Mouse (Mus musculus) MEL (cell line): ENCODE results near the gene 1700025G04Rik. TPM values are rescaled to one million over a fixed set of nuclear protein-coding genes. Genes with fewer than 3 reads are reported as not detected.

Experiments used
- DNase-seq: peaks from one replicate; pipeline ENCODE4 v3.0.0; 2011; ENCODE audit warnings: low read depth, low spot score
- H3K27ac ChIP-seq: 2 replicates; pipeline ENCODE4 v1.5.1; 2012; ENCODE audit warnings: low read depth, mild to moderate bottlenecking, control low read depth, low read length, moderate library complexity; ENCODE audit not compliant: control insufficient read depth
- H3K27me3 ChIP-seq, 2 experiments: fragments of 150-350 bp in 1 of 2; sonication (generic) in 1 of 2; 2 replicates each; pipeline ENCODE4 v1.6.1; 2012; ENCODE audit warnings: low read length in 2 of 2, mild to moderate bottlenecking in 2 of 2, improper control_type of control experiment in 1 of 2, moderate library complexity in 1 of 2; ENCODE audit not compliant: insufficient read depth in 2 of 2, control insufficient read depth in 1 of 2
- H3K36me3 ChIP-seq, 2 experiments: 2 replicates each; pipeline ENCODE4 v1.6.1; 2012 to 2014; ENCODE audit warnings: low read length in 2 of 2, improper control_type of control experiment in 1 of 2, inconsistent platforms in 1 of 2, mild to moderate bottlenecking in 1 of 2; ENCODE audit not compliant: insufficient read depth in 2 of 2, control insufficient read depth in 1 of 2
- H3K4me1 ChIP-seq, 2 experiments: fragments of 150-350 bp in 1 of 2; sonication (generic) in 1 of 2; 2 replicates each; pipeline ENCODE4 v1.6.1; 2012; ENCODE audit warnings: low read length in 2 of 2, improper control_type of control experiment in 1 of 2, mild to moderate bottlenecking in 1 of 2; ENCODE audit not compliant: insufficient read depth in 2 of 2, control insufficient read depth in 1 of 2
- H3K4me3 ChIP-seq, 2 experiments: fragments of 150-350 bp in 1 of 2; sonication (generic) in 1 of 2; 2 replicates each; pipeline ENCODE4 v1.5.1; 2012; ENCODE audit warnings: low read depth in 2 of 2, low read length in 2 of 2, mild to moderate bottlenecking in 2 of 2, moderate library complexity in 2 of 2, control low read depth in 1 of 2, improper control_type of control experiment in 1 of 2; ENCODE audit not compliant: control insufficient read depth in 1 of 2, insufficient read depth in 1 of 2
- H3K79me2 ChIP-seq: 2 replicates; pipeline ENCODE4 v1.6.1; 2012; ENCODE audit warnings: mild to moderate bottlenecking, low read length, moderate library complexity; ENCODE audit not compliant: control insufficient read depth, poor library complexity, insufficient read depth
- H3K9ac ChIP-seq: 2 replicates; pipeline ENCODE4 v1.6.1; 2012; ENCODE audit warnings: low read depth, mild to moderate bottlenecking, control low read depth, low read length, moderate library complexity; ENCODE audit not compliant: control insufficient read depth, poor library complexity, severe bottlenecking
- H3K9me3 ChIP-seq: fragments of 150-350 bp; sonication (generic); replicated peaks from 2 replicates; pipeline ENCODE4 v1.6.1; 2012; ENCODE audit warnings: mild to moderate bottlenecking, low read length, improper control_type of control experiment, moderate library complexity; ENCODE audit not compliant: insufficient read depth
- BHLHE40 ChIP-seq: IDR thresholded peaks from 2 replicates; pipeline ENCODE4 v1.6.1; 2012; ENCODE audit warnings: low read depth, mild to moderate bottlenecking, inconsistent platforms, low read length, improper control_type of control experiment, borderline replicate concordance
- CHD1 ChIP-seq: IDR thresholded peaks from 2 replicates; pipeline ENCODE4 v1.6.1; 2012; ENCODE audit warnings: low read depth, mild to moderate bottlenecking, inconsistent platforms, low read length, improper control_type of control experiment
- CHD2 ChIP-seq: IDR thresholded peaks from 2 replicates; pipeline ENCODE4 v1.6.1; 2011; ENCODE audit warnings: low read length, improper control_type of control experiment
- CTCF ChIP-seq, 3 experiments: IDR thresholded peaks in 2 of 3; conservative IDR thresholded peaks in 1 of 3; 2 replicates each; pipeline ENCODE4 v1.5.1; 2011 to 2012; ENCODE audit warnings: low read length in 3 of 3, low read depth in 2 of 3, mild to moderate bottlenecking in 2 of 3, improper control_type of control experiment in 1 of 3, inconsistent platforms in 1 of 3, mixed read lengths in 1 of 3, moderate library complexity in 1 of 3; ENCODE audit not compliant: control insufficient read depth in 1 of 3, insufficient read depth in 1 of 3, poor library complexity in 1 of 3, severe bottlenecking in 1 of 3
- E2F4 ChIP-seq: IDR thresholded peaks from 2 replicates; pipeline ENCODE4 v1.6.1; 2011; ENCODE audit warnings: low read depth, low read length, improper control_type of control experiment, borderline replicate concordance
- ELF1 ChIP-seq: IDR thresholded peaks from 2 replicates; pipeline ENCODE4 v1.6.1; 2014; ENCODE audit warnings: low read depth, mild to moderate bottlenecking, inconsistent platforms, low read length, improper control_type of control experiment, moderate library complexity
- ETS1 ChIP-seq: IDR thresholded peaks from 2 replicates; pipeline ENCODE4 v1.6.1; 2012; ENCODE audit warnings: low read depth, mild to moderate bottlenecking, inconsistent platforms, low read length, improper control_type of control experiment, moderate library complexity
- GABPA ChIP-seq: IDR thresholded peaks from 2 replicates; pipeline ENCODE4 v1.6.1; 2012; ENCODE audit warnings: low read depth, mild to moderate bottlenecking, inconsistent platforms, low read length, improper control_type of control experiment, moderate library complexity
- GATA1 ChIP-seq: IDR thresholded peaks from 2 replicates; pipeline ENCODE4 v1.6.1; 2011; ENCODE audit warnings: low read depth, low read length, improper control_type of control experiment
- JUND ChIP-seq: IDR thresholded peaks from 2 replicates; pipeline ENCODE4 v1.6.1; 2011; ENCODE audit warnings: low read depth, mild to moderate bottlenecking, improper control_type of control experiment, low read length
- KAT2A ChIP-seq: conservative IDR thresholded peaks from 2 replicates; pipeline ENCODE4 v1.6.1; 2012; ENCODE audit warnings: low read depth, low read length, improper control_type of control experiment, inconsistent platforms
- MAFK ChIP-seq: IDR thresholded peaks from 2 replicates; pipeline ENCODE4 v1.6.1; 2011; ENCODE audit warnings: low read depth, mild to moderate bottlenecking, low read length, improper control_type of control experiment, borderline replicate concordance
- MXI1 ChIP-seq: IDR thresholded peaks from 2 replicates; pipeline ENCODE4 v1.6.1; 2011; ENCODE audit warnings: mild to moderate bottlenecking, low read depth, low read length, improper control_type of control experiment
- MYB ChIP-seq: IDR thresholded peaks from 2 replicates; pipeline ENCODE4 v1.6.1; 2011; ENCODE audit warnings: mild to moderate bottlenecking, low read depth, low read length, improper control_type of control experiment
- MYC ChIP-seq: IDR thresholded peaks from 2 replicates; pipeline ENCODE4 v1.6.1; 2011; ENCODE audit warnings: low read depth, mild to moderate bottlenecking, low read length, improper control_type of control experiment, moderate library complexity
- NELFE ChIP-seq: IDR thresholded peaks from 2 replicates; pipeline ENCODE4 v1.6.1; 2011; ENCODE audit warnings: low read depth, low read length, improper control_type of control experiment
- POLR2A ChIP-seq, 2 experiments: IDR thresholded peaks; 2 replicates each; pipeline ENCODE4 v1.6.1; 2011 to 2012; ENCODE audit warnings: low read length in 2 of 2, mild to moderate bottlenecking in 2 of 2, control low read depth in 1 of 2, improper control_type of control experiment in 1 of 2, low read depth in 1 of 2, moderate library complexity in 1 of 2; ENCODE audit not compliant: control insufficient read depth in 1 of 2, insufficient read depth in 1 of 2, poor library complexity in 1 of 2
- POLR2AphosphoS5 ChIP-seq: IDR thresholded peaks from 2 replicates; pipeline ENCODE4 v1.6.1; 2012; ENCODE audit warnings: low read depth, borderline replicate concordance, mild to moderate bottlenecking, inconsistent platforms, low read length, moderate library complexity, mixed read lengths
- RAD21 ChIP-seq: IDR thresholded peaks from 2 replicates; pipeline ENCODE4 v1.6.1; 2011; ENCODE audit warnings: mild to moderate bottlenecking, low read depth, low read length, improper control_type of control experiment
- SIN3A ChIP-seq: IDR thresholded peaks from 2 replicates; pipeline ENCODE4 v1.6.1; 2012; ENCODE audit warnings: low read length, improper control_type of control experiment, inconsistent platforms
- SMC3 ChIP-seq: IDR thresholded peaks from 2 replicates; pipeline ENCODE4 v1.6.1; 2011; ENCODE audit warnings: low read depth, low read length, improper control_type of control experiment
- TAL1 ChIP-seq: IDR thresholded peaks from 2 replicates; pipeline ENCODE4 v1.6.1; 2012; ENCODE audit warnings: mild to moderate bottlenecking, inconsistent platforms, low read length, moderate library complexity, mixed read lengths
- TBP ChIP-seq: IDR thresholded peaks from 2 replicates; pipeline ENCODE4 v1.8.0; 2011; ENCODE audit warnings: low read depth, low read length, improper control_type of control experiment
- TCF12 ChIP-seq: IDR thresholded peaks from 2 replicates; pipeline ENCODE4 v1.6.1; 2014; ENCODE audit warnings: low read depth, mild to moderate bottlenecking, inconsistent platforms, low read length, improper control_type of control experiment, moderate library complexity
- UBTF ChIP-seq: IDR thresholded peaks from 2 replicates; pipeline ENCODE4 v1.6.1; 2012; ENCODE audit warnings: low read depth, mild to moderate bottlenecking, inconsistent platforms, low read length, improper control_type of control experiment, moderate library complexity, borderline replicate concordance; ENCODE audit not compliant: insufficient read depth
- USF2 ChIP-seq, 2 experiments: IDR thresholded peaks; 2 replicates each; pipeline ENCODE4 v1.6.1; 2011 to 2012; ENCODE audit warnings: improper control_type of control experiment in 2 of 2, low read length in 2 of 2, borderline replicate concordance in 1 of 2, inconsistent platforms in 1 of 2, low read depth in 1 of 2, mild to moderate bottlenecking in 1 of 2; ENCODE audit not compliant: insufficient read depth in 1 of 2
- ZKSCAN1 ChIP-seq: IDR thresholded peaks from 2 replicates; pipeline ENCODE4 v1.6.1; 2012; ENCODE audit warnings: low read depth, mild to moderate bottlenecking, inconsistent platforms, low read length, improper control_type of control experiment, moderate library complexity
- polyA plus RNA-seq, 2 experiments: library from polyadenylated mRNA; stranded (reverse) in 1 of 2; unstranded in 1 of 2; fragments of >175 nt in 1 of 2; fragments of >200 nt in 1 of 2; gene quantifications; 2 replicates each; pipeline versions ENCODE4 v1.2.1 to v1.2.4; 2012; ENCODE audit warnings: low replicate concordance in 2 of 2, low read depth in 1 of 2; ENCODE audit not compliant: insufficient read length in 2 of 2, insufficient read depth in 1 of 2, missing spikeins in 1 of 2
- total RNA-seq: library from RNA; depleted of rRNA; stranded (reverse); fragments of 300-350 nt; gene quantifications from 2 replicates; pipeline ENCODE4 v1.2.3, GENCODE M21; 2012

Gene 1700025G04Rik
- total and polyA plus RNA-seq, 3 experiments, result 0.04 to 0.91 TPM; not detected in 1

- DNase-seq, result no peak
- H3K27ac ChIP-seq, result no peak overlapping the region
Measured at GRCm38 (mm10) chr1:151879308-151879850, 210.5 kb downstream of the 1700025G04Rik start.

GRCm38 (mm10) chr1:151878411-151878810, 211.5 kb downstream of the 1700025G04Rik start:
- H3K27me3 ChIP-seq, result peaks cover 0 to 6% of the 10 kb centered on the region in 2 experiments; a peak in 1 of 4 replicates
- no peaks in the 10 kb centered on the region for H3K79me2 ChIP-seq
- no peak overlapping the region for H3K27ac ChIP-seq
- DNase-seq, result no peak
- no peak for TF ChIP-seq CHD1
- TF ChIP-seq USF2 (IDR thresholded peaks at IDR 0.05; ENCODE audit: borderline replicate concordance in 1 of 2, insufficient read depth in 1 of 2, low read depth in 1 of 2, low read length in 2 of 2), result no peak
- TF ChIP-seq MAFK, result no peak
- TF ChIP-seq NELFE, result no peak
- TF ChIP-seq POLR2A (IDR thresholded peaks at IDR 0.05; ENCODE audit: control insufficient read depth in 1 of 2, insufficient read depth in 1 of 2, low read depth in 1 of 2, low read length in 2 of 2, poor library complexity in 1 of 2), result no peak
- TF ChIP-seq E2F4, result no peak
- TF ChIP-seq CHD2, result no peak
- TF ChIP-seq TCF12, result no peak
- TF ChIP-seq KAT2A, result no peak
- no peak for TF ChIP-seq MYC
- TF ChIP-seq ETS1, result no peak
- TF ChIP-seq TAL1, result no peak
- H3K4me1 ChIP-seq, result no peaks in the 10 kb centered on the region
- no peak overlapping the region for H3K4me3 ChIP-seq
- no peak overlapping the region for H3K9ac ChIP-seq
- no peaks in the 10 kb centered on the region for H3K9me3 ChIP-seq
- H3K36me3 ChIP-seq, result no peaks in the 10 kb centered on the region

More at GRCm38 (mm10) chr1:151879308-151879850, 210.5 kb downstream of the 1700025G04Rik start:
- peaks cover 0 to 6% of the 10 kb centered on the region in 2 experiments; a peak in 1 of 4 replicates for H3K27me3 ChIP-seq
- H3K36me3 ChIP-seq, result no peaks in the 10 kb centered on the region
- no peak overlapping the region for H3K4me3 ChIP-seq
- no peak overlapping the region for H3K9ac ChIP-seq
- no peaks in the 10 kb centered on the region for H3K4me1 ChIP-seq
- no peaks in the 10 kb centered on the region for H3K79me2 ChIP-seq
- H3K9me3 ChIP-seq, result no peaks in the 10 kb centered on the region
- TF ChIP-seq GATA1 (no peak), MYB (no peak), JUND (no peak), ELF1 (no peak), POLR2A (IDR thresholded peaks at IDR 0.05; ENCODE audit: control insufficient read depth in 1 of 2, insufficient read depth in 1 of 2, low read depth in 1 of 2, low read length in 2 of 2, poor library complexity in 1 of 2) (no peak), POLR2AphosphoS5 (no peak), UBTF (no peak), E2F4 (no peak), ZKSCAN1 (no peak), MXI1 (no peak), SIN3A (no peak), BHLHE40 (no peak), MYC (no peak), RAD21 (no peak), TBP (no peak), CTCF (IDR thresholded peaks at IDR 0.05 in 2 of 3, conservative IDR thresholded peaks at IDR 0.05 in 1 of 3; ENCODE audit: control insufficient read depth in 1 of 3, insufficient read depth in 1 of 3, low read depth in 2 of 3, low read length in 3 of 3, poor library complexity in 1 of 3, severe bottlenecking in 1 of 3) (no peak), GABPA (no peak), SMC3 (no peak)
